Mouse (Mus musculus): ENCODE measurements at regions not wholly inside any gene's neighbourhood (a gene's known extent, or its start where the extent isn't known, plus 50 kb on each side); places are given as distances from the start of the nearest gene placed in this dataset.

DNA sequence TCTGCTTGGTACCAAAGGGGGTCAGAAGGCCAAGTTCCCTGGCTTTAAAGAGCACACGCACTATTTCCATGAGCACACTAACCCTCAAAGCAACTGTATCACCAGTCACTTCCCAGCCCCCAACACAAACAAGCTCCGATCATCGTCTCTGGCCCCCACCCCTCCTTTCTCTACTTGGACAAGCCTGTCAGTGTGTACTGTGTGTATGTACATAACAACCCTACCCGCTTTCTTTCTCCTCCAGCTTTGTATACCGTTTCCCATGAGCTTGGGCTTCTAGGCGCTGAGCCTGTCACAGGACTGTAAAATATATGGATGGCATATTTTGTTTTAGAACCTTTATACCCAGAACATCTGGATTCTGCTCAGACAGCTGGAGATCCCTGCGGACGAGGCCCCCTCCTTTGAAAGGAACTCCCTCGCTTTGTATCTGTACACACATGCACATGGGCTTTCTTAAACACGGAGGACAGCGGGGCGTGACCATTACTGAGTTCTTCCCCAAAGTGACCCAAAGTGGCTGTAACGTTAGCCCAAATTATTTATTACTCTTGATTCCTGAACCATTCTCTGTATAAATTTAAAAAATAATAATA, 95.1 kb downstream of the Cpn2 start:
- no peak overlapping the region for H3K27ac ChIP-seq (ENCODE audit: low read depth, low read length)
- DNase-seq (ENCODE audit: low spot score) (no peak), ATAC-seq (peak; percentile 51; the same call in 1 of the 2 replicates)
- H3K9ac ChIP-seq (ENCODE audit: low read length), result no peak overlapping the region
- no peak overlapping the region for H3K4me3 ChIP-seq (ENCODE audit: low read depth, low read length)
- no peak overlapping the region for H3K4me2 ChIP-seq (ENCODE audit: low read length)
- H3K9me3 ChIP-seq (replicated peaks; ENCODE audit: control insufficient read depth, low read length), result no peaks in the 10 kb centered on the region
- WGBS, result 72% methylated on average over 13 of the region's 13 CpGs
- no peaks in the 10 kb centered on the region for H3K36me3 ChIP-seq (ENCODE audit: control insufficient read depth, insufficient read depth, low read length)
- peaks cover 11% of the 10 kb centered on the region; the same call in 1 of the 2 replicates for H3K4me1 ChIP-seq (ENCODE audit: control insufficient read depth, insufficient read depth, low read length)
- H3K27me3 ChIP-seq (replicated peaks; ENCODE audit: control insufficient read depth, insufficient read depth, low read length), result no peaks in the 10 kb centered on the region

DNA sequence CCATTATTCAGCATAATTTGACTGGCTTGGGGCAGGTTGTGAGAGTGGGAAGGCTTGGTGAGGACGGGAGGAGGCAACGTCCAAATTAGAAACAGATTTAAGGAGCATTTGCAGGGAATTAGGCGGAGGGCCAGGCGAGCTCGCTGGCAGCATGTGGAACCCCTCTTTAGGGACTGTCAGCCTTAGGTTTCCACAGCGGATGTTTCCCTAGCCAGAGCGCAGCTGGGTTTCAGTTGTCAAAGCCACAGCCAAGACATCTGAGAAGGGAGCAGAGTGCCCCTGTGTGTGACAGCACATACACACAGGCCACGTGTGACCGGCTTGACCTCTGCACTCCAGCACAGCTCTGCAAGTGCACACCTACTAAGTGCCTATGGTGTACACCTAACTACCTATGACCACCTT, 94.5 kb downstream of the Cpn2 start:
- H3K4me3 ChIP-seq (ENCODE audit: low read depth, low read length), result no peak overlapping the region
- ATAC-seq, result peak; percentile 29; the same call in 1 of the 2 replicates
- H3K9me3 ChIP-seq (replicated peaks; ENCODE audit: control insufficient read depth, low read length), result no peaks in the 10 kb centered on the region
- H3K9ac ChIP-seq (ENCODE audit: low read length), result no peak overlapping the region
- no peaks in the 10 kb centered on the region for H3K27me3 ChIP-seq (replicated peaks; ENCODE audit: control insufficient read depth, insufficient read depth, low read length)
- H3K36me3 ChIP-seq (ENCODE audit: control insufficient read depth, insufficient read depth, low read length), result no peaks in the 10 kb centered on the region
- no peak overlapping the region for H3K27ac ChIP-seq (ENCODE audit: low read depth, low read length)
- no peak overlapping the region for H3K4me2 ChIP-seq (ENCODE audit: low read length)
- peak; percentile 71 for DNase-seq (ENCODE audit: low spot score)
- H3K4me1 ChIP-seq (ENCODE audit: control insufficient read depth, insufficient read depth, low read length), result peaks cover 11% of the 10 kb centered on the region; the same call in 1 of the 2 replicates
- WGBS, result 34% methylated on average over 9 of the region's 9 CpGs

DNA sequence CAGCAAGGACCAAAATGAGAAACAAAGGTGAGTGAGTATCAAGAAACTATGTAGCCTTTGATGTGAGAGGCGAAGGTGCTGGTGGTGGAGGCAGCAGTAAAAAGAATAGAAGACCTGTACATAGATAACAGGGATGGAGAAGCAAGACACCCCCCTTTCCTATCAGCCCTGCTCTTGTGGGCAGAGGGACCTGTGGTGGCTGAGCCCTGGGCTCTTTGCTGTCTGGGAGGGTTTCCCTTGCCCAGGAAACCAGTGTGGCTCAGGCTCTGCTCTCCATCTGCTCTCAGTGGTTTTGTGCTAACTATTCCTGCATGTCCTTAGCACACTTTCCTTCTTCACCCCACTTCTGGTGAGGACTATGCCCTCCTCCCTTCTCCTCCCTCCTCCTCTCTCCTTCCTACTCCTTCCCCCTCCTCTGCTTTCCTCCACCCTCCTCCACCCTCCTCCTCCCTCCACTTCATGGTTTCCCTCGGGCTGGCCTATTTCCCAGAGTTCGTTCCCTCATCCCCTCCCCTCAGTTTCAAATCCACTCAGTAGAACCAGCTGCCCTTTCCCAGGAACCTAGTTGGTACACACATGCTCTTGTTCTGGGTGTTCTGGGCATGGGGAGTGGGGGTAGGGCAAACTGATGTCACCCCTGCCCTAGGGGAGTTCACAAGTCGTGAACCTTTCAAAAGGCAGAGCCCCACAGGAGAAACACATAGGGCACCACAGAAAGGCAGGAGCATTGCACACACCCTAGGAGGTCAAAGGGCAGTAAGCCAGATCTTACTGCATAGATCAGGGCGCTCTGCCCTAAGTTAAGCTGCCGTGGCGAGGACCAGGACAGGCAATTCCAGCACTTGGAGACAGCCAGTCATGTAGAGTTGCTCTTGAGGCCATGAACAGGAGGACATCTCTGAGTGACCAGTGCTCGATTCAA, 93.1 kb downstream of the Cpn2 start:
- H3K9ac ChIP-seq (ENCODE audit: low read length), result no peak overlapping the region
- ATAC-seq (peak; percentile 47), DNase-seq (ENCODE audit: low spot score) (peak; percentile 57)
- no peaks in the 10 kb centered on the region for H3K36me3 ChIP-seq (ENCODE audit: control insufficient read depth, insufficient read depth, low read length)
- H3K9me3 ChIP-seq (replicated peaks; ENCODE audit: control insufficient read depth, low read length), result no peaks in the 10 kb centered on the region
- WGBS, result 64% methylated on average over 8 of the region's 8 CpGs
- H3K27ac ChIP-seq (ENCODE audit: low read depth, low read length), result no peak overlapping the region
- no peaks in the 10 kb centered on the region for H3K27me3 ChIP-seq (replicated peaks; ENCODE audit: control insufficient read depth, insufficient read depth, low read length)
- no peak overlapping the region for H3K4me2 ChIP-seq (ENCODE audit: low read length)
- no peak overlapping the region for H3K4me3 ChIP-seq (ENCODE audit: low read depth, low read length)
- H3K4me1 ChIP-seq (ENCODE audit: control insufficient read depth, insufficient read depth, low read length), result peaks cover 11% of the 10 kb centered on the region; the same call in 1 of the 2 replicates

DNA sequence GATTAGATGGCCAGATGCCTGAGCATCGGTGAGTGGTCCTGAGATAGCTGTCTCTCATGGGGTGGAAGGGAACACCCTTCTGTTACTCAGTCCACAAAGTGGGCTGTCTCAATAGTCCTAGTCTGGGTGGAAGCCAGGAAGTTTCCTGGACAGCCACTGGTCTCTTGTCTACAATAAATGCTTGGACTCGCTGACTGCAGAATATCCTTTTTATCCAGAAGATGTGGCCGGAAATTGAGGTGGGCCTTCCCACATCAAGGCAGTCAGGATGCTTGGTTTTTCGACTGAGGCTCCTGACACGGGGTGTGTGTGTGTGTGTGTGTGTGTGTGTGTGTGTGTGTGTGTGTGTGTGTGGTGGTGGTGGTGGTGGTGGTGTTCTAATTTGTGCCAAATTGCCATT, 91.0 kb downstream of the Cpn2 start:
- peaks cover 11% of the 10 kb centered on the region; the same call in 1 of the 2 replicates for H3K4me1 ChIP-seq (ENCODE audit: control insufficient read depth, insufficient read depth, low read length)
- no peaks in the 10 kb centered on the region for H3K36me3 ChIP-seq (ENCODE audit: control insufficient read depth, insufficient read depth, low read length)
- no peaks in the 10 kb centered on the region for H3K9me3 ChIP-seq (replicated peaks; ENCODE audit: control insufficient read depth, low read length)
- H3K27me3 ChIP-seq (replicated peaks; ENCODE audit: control insufficient read depth, insufficient read depth, low read length), result no peaks in the 10 kb centered on the region
- WGBS, result 88% methylated on average over 5 of the region's 5 CpGs
- no peak overlapping the region for H3K27ac ChIP-seq (ENCODE audit: low read depth, low read length)
- ATAC-seq, result no peak
- no peak overlapping the region for H3K4me3 ChIP-seq (ENCODE audit: low read depth, low read length)
- DNase-seq (ENCODE audit: low spot score), result no peak
- no peak overlapping the region for H3K9ac ChIP-seq (ENCODE audit: low read length)
- no peak overlapping the region for H3K4me2 ChIP-seq (ENCODE audit: low read length)

DNA sequence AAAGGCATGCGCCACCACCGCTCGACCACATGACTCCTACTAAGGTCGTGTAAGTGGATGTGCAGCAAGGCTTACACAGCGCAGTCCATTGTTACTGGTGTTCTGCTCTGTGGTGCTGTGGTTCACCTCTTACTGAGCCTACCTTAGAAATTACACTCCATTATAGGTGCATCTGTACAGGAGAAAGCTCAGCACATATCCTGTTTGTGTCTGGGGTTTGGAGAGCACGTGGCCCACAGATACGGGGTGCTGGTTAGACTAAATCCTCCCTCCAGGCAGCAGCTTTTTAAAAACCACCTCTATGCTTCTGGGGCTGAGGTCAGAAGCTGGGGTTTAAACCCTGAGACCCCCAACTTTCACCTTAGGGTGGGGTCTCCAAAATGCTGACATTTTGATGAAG, 89.5 kb downstream of the Cpn2 start:
- 92% methylated on average over 7 of the region's 7 CpGs for WGBS
- Histone ChIP-seq H3K9ac (ENCODE audit: low read length) (no peak overlapping the region), H3K36me3 (ENCODE audit: control insufficient read depth, insufficient read depth, low read length) (no peaks in the 10 kb centered on the region), H3K4me2 (ENCODE audit: low read length) (no peak overlapping the region), H3K27me3 (replicated peaks; ENCODE audit: control insufficient read depth, insufficient read depth, low read length) (no peaks in the 10 kb centered on the region), H3K9me3 (replicated peaks; ENCODE audit: control insufficient read depth, low read length) (no peaks in the 10 kb centered on the region), H3K4me3 (ENCODE audit: low read depth, low read length) (no peak overlapping the region), H3K27ac (ENCODE audit: low read depth, low read length) (no peak overlapping the region), H3K4me1 (ENCODE audit: control insufficient read depth, insufficient read depth, low read length) (peaks cover 2% of the 10 kb centered on the region; the same call in 1 of the 2 replicates)
- ATAC-seq, result no peak
- no peak for DNase-seq (ENCODE audit: low spot score)

DNA sequence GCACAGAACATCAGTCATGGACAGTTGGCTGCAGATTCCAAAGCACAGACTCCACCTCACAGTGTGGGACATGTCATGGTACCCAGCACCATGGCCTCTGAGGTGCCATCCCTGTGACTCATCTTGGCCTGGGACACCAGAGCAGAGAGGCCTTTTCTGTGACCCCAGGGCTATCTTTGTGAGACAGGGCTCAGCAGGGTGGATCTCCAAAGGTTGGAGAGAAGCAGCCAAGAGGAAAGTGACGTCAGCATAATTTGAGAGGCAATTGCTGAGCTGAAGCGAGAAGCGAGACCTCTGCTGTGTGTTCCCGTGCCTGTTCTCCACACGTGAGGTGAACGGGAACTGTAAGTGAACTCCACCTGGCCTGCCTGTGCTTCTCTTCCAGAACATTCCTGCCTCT, 88.7 kb downstream of the Cpn2 start:
- Histone ChIP-seq H3K4me3 (ENCODE audit: low read depth, low read length) (no peak overlapping the region), H3K27me3 (replicated peaks; ENCODE audit: control insufficient read depth, insufficient read depth, low read length) (no peaks in the 10 kb centered on the region), H3K9me3 (replicated peaks; ENCODE audit: control insufficient read depth, low read length) (no peaks in the 10 kb centered on the region), H3K9ac (ENCODE audit: low read length) (no peak overlapping the region), H3K4me1 (ENCODE audit: control insufficient read depth, insufficient read depth, low read length) (no peaks in the 10 kb centered on the region), H3K4me2 (ENCODE audit: low read length) (no peak overlapping the region), H3K36me3 (ENCODE audit: control insufficient read depth, insufficient read depth, low read length) (no peaks in the 10 kb centered on the region), H3K27ac (ENCODE audit: low read depth, low read length) (no peak overlapping the region)
- no peak for ATAC-seq
- 31% methylated on average over 6 of the region's 6 CpGs for WGBS
- no peak for DNase-seq (ENCODE audit: low spot score)

DNA sequence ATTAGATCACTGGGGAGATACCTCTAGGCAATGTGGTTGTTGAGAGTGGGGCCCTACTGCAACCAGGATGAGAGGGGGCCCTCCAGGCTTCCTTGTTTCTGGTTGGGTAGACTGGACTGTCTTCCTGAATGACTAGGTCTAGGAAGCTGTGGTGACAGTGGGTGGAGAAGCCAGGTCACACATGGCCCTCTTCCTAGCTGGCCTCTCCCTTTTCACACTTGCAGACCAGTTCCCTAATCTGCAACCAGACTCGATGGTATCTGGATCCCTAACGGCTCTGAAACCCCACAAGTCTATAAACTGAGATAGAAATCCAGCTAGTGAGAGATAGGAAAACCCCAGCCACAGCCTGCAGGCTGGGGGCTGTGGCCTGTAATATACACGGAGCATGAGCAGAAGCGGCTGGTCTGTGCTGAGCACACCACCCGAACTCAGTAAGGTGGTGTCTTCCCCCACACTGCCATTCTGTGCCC, 87.8 kb downstream of the Cpn2 start:
- Histone ChIP-seq H3K9me3 (replicated peaks; ENCODE audit: control insufficient read depth, low read length) (no peaks in the 10 kb centered on the region), H3K9ac (ENCODE audit: low read length) (no peak overlapping the region), H3K27ac (ENCODE audit: low read depth, low read length) (no peak overlapping the region), H3K4me3 (ENCODE audit: low read depth, low read length) (no peak overlapping the region), H3K4me2 (ENCODE audit: low read length) (no peak overlapping the region), H3K4me1 (ENCODE audit: control insufficient read depth, insufficient read depth, low read length) (no peaks in the 10 kb centered on the region), H3K27me3 (replicated peaks; ENCODE audit: control insufficient read depth, insufficient read depth, low read length) (no peaks in the 10 kb centered on the region), H3K36me3 (ENCODE audit: control insufficient read depth, insufficient read depth, low read length) (no peaks in the 10 kb centered on the region)
- no peak for DNase-seq (ENCODE audit: low spot score)
- WGBS, result 90% methylated on average over 5 of the region's 5 CpGs
- no peak for ATAC-seq

DNA sequence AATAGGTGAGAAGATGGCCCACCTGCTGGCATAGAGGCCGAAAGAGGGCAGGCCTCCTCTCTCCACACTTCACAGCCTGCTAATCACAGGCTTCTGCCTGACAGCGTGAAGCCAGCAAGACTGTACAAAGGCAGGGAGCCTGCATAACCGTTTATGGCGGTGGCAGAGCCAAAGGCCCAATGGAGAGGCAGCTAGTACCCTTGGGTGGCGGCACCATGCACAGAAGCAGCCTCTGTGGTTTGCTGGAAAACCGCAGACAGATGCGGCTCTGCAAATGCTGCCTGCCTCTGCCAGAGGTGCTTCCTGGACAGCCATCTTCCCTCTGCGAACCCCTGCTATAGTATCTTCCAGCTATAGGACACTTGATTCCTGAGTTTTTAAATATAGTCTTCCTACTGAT, 86.2 kb downstream of the Cpn2 start:
- WGBS, result 74% methylated on average over 8 of the region's 8 CpGs

More for the DNA sequence above, 86.2 kb downstream of the Cpn2 start:
- Histone ChIP-seq H3K9ac (ENCODE audit: low read length) (no peak overlapping the region), H3K4me2 (ENCODE audit: low read length) (no peak overlapping the region), H3K36me3 (ENCODE audit: control insufficient read depth, insufficient read depth, low read length) (no peaks in the 10 kb centered on the region), H3K27me3 (replicated peaks; ENCODE audit: control insufficient read depth, insufficient read depth, low read length) (no peaks in the 10 kb centered on the region; the same call in 1 of the 2 replicates), H3K4me3 (ENCODE audit: low read depth, low read length) (no peak overlapping the region), H3K27ac (ENCODE audit: low read depth, low read length) (no peak overlapping the region), H3K4me1 (ENCODE audit: control insufficient read depth, insufficient read depth, low read length) (peaks cover 8% of the 10 kb centered on the region; the same call in 1 of the 2 replicates), H3K9me3 (replicated peaks; ENCODE audit: control insufficient read depth, low read length) (no peaks in the 10 kb centered on the region)
- ATAC-seq, result no peak
- no peak for DNase-seq (ENCODE audit: low spot score)
